Mouse (Mus musculus): ENCODE measurements at regions not wholly inside any gene's neighbourhood (a gene's known extent, or its start where the extent isn't known, plus 50 kb on each side); places are given as distances from the start of the nearest gene placed in this dataset.

DNA sequence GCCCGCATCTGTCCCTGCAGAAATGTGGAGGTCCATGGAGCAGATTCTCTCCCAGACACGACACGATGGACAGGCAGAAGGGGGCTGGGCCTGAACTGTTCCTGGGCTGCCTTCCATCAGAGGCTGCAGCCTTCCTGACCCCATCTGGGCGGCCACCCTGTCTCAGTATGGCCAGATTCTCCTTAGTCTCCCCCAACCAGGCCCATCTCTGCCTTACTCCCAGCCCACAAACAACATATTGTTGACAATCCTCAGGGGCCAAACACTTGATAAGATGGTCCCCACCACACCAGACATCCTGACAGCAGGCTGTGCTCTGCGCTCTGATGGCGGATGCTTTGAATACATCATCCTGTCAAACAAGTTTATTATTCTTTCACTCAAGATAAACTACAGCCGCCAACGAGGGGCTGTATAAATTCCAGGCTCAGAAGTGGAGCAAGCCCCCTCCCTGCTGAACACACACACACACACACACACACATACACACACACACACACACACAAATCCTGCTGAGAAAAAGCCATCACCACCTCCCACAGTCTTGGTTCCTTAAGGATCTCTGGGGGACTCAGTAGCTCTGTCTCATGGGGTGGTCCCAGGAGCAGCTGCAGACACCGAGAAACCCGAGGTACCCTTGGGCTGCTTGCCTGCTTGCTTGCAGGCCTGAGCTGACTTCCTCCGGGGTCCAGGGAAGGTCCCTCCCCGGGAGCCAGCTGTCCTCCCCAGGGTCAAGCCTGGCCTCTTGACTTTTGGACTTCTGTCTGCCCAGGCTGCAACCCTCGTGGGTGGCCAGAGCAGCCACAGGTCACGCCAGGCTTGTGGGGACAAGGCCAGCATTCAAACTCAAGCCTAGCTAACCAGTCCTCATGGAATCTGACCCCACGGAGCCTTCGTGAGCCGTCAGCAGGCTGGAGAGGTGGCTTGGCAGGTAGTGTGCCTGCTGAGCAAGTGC lies 135.6 kb upstream of the 1600014C23Rik start:
- H3K27me3 ChIP-seq (ENCODE audit: control insufficient read depth, insufficient read depth, low read length), result peaks cover 2% of the 10 kb centered on the region; the same call in 1 of the 2 replicates
- 56% methylated on average over 17 of the region's 17 CpGs for WGBS
- ATAC-seq (ENCODE audit: low read depth), result no peak
- no peaks in the 10 kb centered on the region for H3K9me3 ChIP-seq (ENCODE audit: control insufficient read depth, low read length)
- no peak overlapping the region for H3K4me2 ChIP-seq (ENCODE audit: low read depth, low read length)
- H3K4me3 ChIP-seq (ENCODE audit: low read depth, low read length), result no peak overlapping the region
- H3K27ac ChIP-seq (ENCODE audit: low read depth, low read length), result no peak overlapping the region
- H3K36me3 ChIP-seq (ENCODE audit: control insufficient read depth, insufficient read depth, low read length), result no peaks in the 10 kb centered on the region
- H3K9ac ChIP-seq (replicated peaks; ENCODE audit: low read depth, low read length), result no peak overlapping the region
- peaks cover 9% of the 10 kb centered on the region; the same call in 1 of the 2 replicates for H3K4me1 ChIP-seq (ENCODE audit: control insufficient read depth, insufficient read depth, low read length)

GRCm38 (mm10) chr17:45868539-45868938 lies 134.9 kb upstream of the 1600014C23Rik start:
- H3K4me3 ChIP-seq (ENCODE audit: low read depth, low read length), result no peak overlapping the region
- H3K9ac ChIP-seq (replicated peaks; ENCODE audit: low read depth, low read length), result no peak overlapping the region
- peaks cover 4% of the 10 kb centered on the region; the same call in 1 of the 2 replicates for H3K4me1 ChIP-seq (ENCODE audit: control insufficient read depth, insufficient read depth, low read length)
- 89% methylated on average over 4 of the region's 4 CpGs for WGBS
- H3K27ac ChIP-seq (ENCODE audit: low read depth, low read length), result no peak overlapping the region
- no peak overlapping the region for H3K4me2 ChIP-seq (ENCODE audit: low read depth, low read length)
- H3K27me3 ChIP-seq (ENCODE audit: control insufficient read depth, insufficient read depth, low read length), result peaks cover 2% of the 10 kb centered on the region; the same call in 1 of the 2 replicates
- no peak for ATAC-seq (ENCODE audit: low read depth)
- H3K36me3 ChIP-seq (ENCODE audit: control insufficient read depth, insufficient read depth, low read length), result no peaks in the 10 kb centered on the region
- no peaks in the 10 kb centered on the region for H3K9me3 ChIP-seq (ENCODE audit: control insufficient read depth, low read length)

- no peaks in the 10 kb centered on the region for H3K4me1 ChIP-seq (ENCODE audit: control insufficient read depth, insufficient read depth, low read length)
- no peak overlapping the region for H3K27ac ChIP-seq (ENCODE audit: low read depth, low read length)
- H3K36me3 ChIP-seq (ENCODE audit: control insufficient read depth, insufficient read depth, low read length), result no peaks in the 10 kb centered on the region
- 80% methylated on average over 4 of the region's 5 CpGs for WGBS
- H3K9me3 ChIP-seq (ENCODE audit: control insufficient read depth, low read length), result no peaks in the 10 kb centered on the region
- no peak for ATAC-seq (ENCODE audit: low read depth)
- H3K27me3 ChIP-seq (ENCODE audit: control insufficient read depth, insufficient read depth, low read length), result peaks cover 2% of the 10 kb centered on the region; the same call in 1 of the 2 replicates
- H3K4me2 ChIP-seq (ENCODE audit: low read depth, low read length), result no peak overlapping the region
- no peak overlapping the region for H3K9ac ChIP-seq (replicated peaks; ENCODE audit: low read depth, low read length)
- H3K4me3 ChIP-seq (ENCODE audit: low read depth, low read length), result no peak overlapping the region
Measured at GRCm38 (mm10) chr17:45867727-45868126, 134.1 kb upstream of the 1600014C23Rik start.

DNA sequence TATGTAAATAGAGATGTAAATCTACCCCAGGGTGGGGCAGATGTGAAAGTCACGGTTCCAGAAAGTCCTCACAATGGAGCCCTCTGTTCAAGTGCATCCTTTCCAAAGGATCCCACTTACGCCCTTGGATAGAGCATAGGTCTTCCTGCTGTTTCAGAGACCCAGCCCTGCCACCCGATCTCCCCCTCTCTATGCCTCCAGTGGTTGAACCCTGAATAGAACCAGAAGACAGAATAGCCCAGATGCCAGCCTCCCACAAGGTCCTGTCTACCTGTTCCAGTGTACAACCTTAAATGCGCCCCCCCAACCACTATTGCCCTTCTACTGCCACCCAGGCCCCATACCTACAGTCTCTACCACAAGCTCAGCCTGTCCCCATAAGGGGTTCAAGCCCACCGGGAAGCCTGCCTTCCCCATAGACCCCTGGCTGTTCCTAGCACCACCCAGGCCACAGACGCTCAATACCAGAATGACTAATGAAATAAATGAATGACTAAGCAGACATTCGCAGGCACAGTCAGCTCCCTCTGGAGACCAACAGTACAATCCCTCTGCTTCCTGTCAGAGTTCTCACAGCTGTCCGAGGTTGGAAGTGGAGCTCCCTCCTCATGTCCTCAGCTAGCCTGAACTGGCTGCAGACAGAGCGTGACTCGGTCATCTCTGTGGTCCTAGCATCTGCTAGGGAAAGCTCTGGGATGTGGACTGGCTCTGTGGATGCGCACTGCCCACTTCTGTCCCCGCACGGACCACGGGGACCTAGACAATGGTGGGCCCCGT lies 133.4 kb upstream of the 1600014C23Rik start:
- Histone ChIP-seq H3K27me3 (ENCODE audit: control insufficient read depth, insufficient read depth, low read length) (no peaks in the 10 kb centered on the region; the same call in 1 of the 2 replicates), H3K27ac (ENCODE audit: low read depth, low read length) (no peak overlapping the region), H3K4me3 (ENCODE audit: low read depth, low read length) (no peak overlapping the region), H3K4me2 (ENCODE audit: low read depth, low read length) (no peak overlapping the region), H3K36me3 (ENCODE audit: control insufficient read depth, insufficient read depth, low read length) (no peaks in the 10 kb centered on the region), H3K9me3 (ENCODE audit: control insufficient read depth, low read length) (no peaks in the 10 kb centered on the region), H3K9ac (replicated peaks; ENCODE audit: low read depth, low read length) (no peak overlapping the region), H3K4me1 (ENCODE audit: control insufficient read depth, insufficient read depth, low read length) (no peaks in the 10 kb centered on the region)
- no peak for ATAC-seq (ENCODE audit: low read depth)
- WGBS, result 70% methylated on average over 15 of the region's 15 CpGs

GRCm38 (mm10) chr17:45866346-45866745 lies 132.7 kb upstream of the 1600014C23Rik start:
- Histone ChIP-seq H3K27me3 (ENCODE audit: control insufficient read depth, insufficient read depth, low read length) (no peaks in the 10 kb centered on the region), H3K9ac (replicated peaks; ENCODE audit: low read depth, low read length) (no peak overlapping the region), H3K27ac (ENCODE audit: low read depth, low read length) (no peak overlapping the region), H3K4me1 (ENCODE audit: control insufficient read depth, insufficient read depth, low read length) (no peaks in the 10 kb centered on the region), H3K36me3 (ENCODE audit: control insufficient read depth, insufficient read depth, low read length) (no peaks in the 10 kb centered on the region), H3K4me3 (ENCODE audit: low read depth, low read length) (no peak overlapping the region), H3K4me2 (ENCODE audit: low read depth, low read length) (no peak overlapping the region), H3K9me3 (ENCODE audit: control insufficient read depth, low read length) (no peaks in the 10 kb centered on the region)
- ATAC-seq (ENCODE audit: low read depth), result no peak
- 16% methylated on average over 10 of the region's 10 CpGs for WGBS

GRCm38 (mm10) chr17:45865944-45866343 lies 132.3 kb upstream of the 1600014C23Rik start:
- H3K27ac ChIP-seq (ENCODE audit: low read depth, low read length), result no peak overlapping the region
- H3K36me3 ChIP-seq (ENCODE audit: control insufficient read depth, insufficient read depth, low read length), result no peaks in the 10 kb centered on the region
- H3K9me3 ChIP-seq (ENCODE audit: control insufficient read depth, low read length), result no peaks in the 10 kb centered on the region
- 76% methylated on average over 6 of the region's 6 CpGs for WGBS
- no peak for ATAC-seq (ENCODE audit: low read depth)
- no peak overlapping the region for H3K9ac ChIP-seq (replicated peaks; ENCODE audit: low read depth, low read length)
- H3K4me1 ChIP-seq (ENCODE audit: control insufficient read depth, insufficient read depth, low read length), result no peaks in the 10 kb centered on the region
- H3K4me3 ChIP-seq (ENCODE audit: low read depth, low read length), result no peak overlapping the region
- H3K4me2 ChIP-seq (ENCODE audit: low read depth, low read length), result no peak overlapping the region
- H3K27me3 ChIP-seq (ENCODE audit: control insufficient read depth, insufficient read depth, low read length), result no peaks in the 10 kb centered on the region

DNA sequence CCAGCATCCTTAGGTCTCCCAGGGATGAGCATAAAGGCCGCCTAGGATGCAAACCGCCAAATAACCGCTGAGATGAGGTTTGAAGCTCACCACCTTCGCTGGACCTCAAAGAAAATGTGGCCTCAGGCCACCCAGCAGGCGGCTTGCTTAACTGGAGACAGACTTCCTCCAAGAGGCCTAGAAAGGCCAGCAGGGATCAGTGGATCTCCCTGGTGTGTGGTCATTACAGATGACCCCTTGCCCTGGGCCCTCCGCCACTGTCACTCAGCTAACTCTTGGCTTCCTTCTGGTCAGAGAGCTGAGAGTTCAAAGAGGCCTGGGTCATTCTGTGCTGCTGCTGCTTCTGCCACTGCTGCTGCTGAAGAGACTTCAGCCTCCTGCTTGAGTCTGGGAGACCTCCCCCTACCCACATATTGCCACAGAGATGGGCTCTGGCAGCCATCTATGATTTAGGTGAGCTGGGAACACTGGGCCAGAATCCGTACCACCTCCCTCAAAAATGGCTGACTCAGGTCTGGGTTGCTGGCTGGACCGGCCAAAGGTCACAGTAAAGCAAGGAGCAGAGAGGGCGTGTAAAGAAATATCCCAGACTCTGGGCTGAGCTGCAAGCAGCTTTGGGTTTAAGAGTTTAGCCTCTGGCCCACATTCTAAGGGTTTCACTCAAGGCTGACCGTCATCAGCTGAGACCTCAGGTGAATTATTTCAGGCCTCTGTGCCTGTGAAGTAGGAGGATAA lies 130.0 kb upstream of the 1600014C23Rik start:
- ATAC-seq (ENCODE audit: low read depth), result no peak
- no peaks in the 10 kb centered on the region for H3K27me3 ChIP-seq (ENCODE audit: control insufficient read depth, insufficient read depth, low read length)
- no peaks in the 10 kb centered on the region for H3K36me3 ChIP-seq (ENCODE audit: control insufficient read depth, insufficient read depth, low read length)

GRCm38 (mm10) chr17:45863031-45863430 lies 129.4 kb upstream of the 1600014C23Rik start:
- H3K9ac ChIP-seq (replicated peaks; ENCODE audit: low read depth, low read length), result no peak overlapping the region
- ATAC-seq (ENCODE audit: low read depth), result no peak
- no peaks in the 10 kb centered on the region for H3K4me1 ChIP-seq (ENCODE audit: control insufficient read depth, insufficient read depth, low read length)
- no peaks in the 10 kb centered on the region for H3K27me3 ChIP-seq (ENCODE audit: control insufficient read depth, insufficient read depth, low read length)
- 81% methylated on average over 3 of the region's 3 CpGs for WGBS
- no peak overlapping the region for H3K4me2 ChIP-seq (ENCODE audit: low read depth, low read length)
- H3K27ac ChIP-seq (ENCODE audit: low read depth, low read length), result no peak overlapping the region
- no peaks in the 10 kb centered on the region for H3K36me3 ChIP-seq (ENCODE audit: control insufficient read depth, insufficient read depth, low read length)
- no peaks in the 10 kb centered on the region for H3K9me3 ChIP-seq (ENCODE audit: control insufficient read depth, low read length)
- no peak overlapping the region for H3K4me3 ChIP-seq (ENCODE audit: low read depth, low read length)

More for the DNA sequence above, 130.0 kb upstream of the 1600014C23Rik start:
- Histone ChIP-seq H3K9ac (replicated peaks; ENCODE audit: low read depth, low read length) (no peak overlapping the region), H3K9me3 (ENCODE audit: control insufficient read depth, low read length) (no peaks in the 10 kb centered on the region), H3K4me2 (ENCODE audit: low read depth, low read length) (no peak overlapping the region), H3K27ac (ENCODE audit: low read depth, low read length) (no peak overlapping the region), H3K4me1 (ENCODE audit: control insufficient read depth, insufficient read depth, low read length) (no peaks in the 10 kb centered on the region), H3K4me3 (ENCODE audit: low read depth, low read length) (no peak overlapping the region)
- 48% methylated on average over 10 of the region's 10 CpGs for WGBS
